Mouse (Mus musculus): ENCODE measurements around the gene Elk3.

The Elk3 gene

DNA sequence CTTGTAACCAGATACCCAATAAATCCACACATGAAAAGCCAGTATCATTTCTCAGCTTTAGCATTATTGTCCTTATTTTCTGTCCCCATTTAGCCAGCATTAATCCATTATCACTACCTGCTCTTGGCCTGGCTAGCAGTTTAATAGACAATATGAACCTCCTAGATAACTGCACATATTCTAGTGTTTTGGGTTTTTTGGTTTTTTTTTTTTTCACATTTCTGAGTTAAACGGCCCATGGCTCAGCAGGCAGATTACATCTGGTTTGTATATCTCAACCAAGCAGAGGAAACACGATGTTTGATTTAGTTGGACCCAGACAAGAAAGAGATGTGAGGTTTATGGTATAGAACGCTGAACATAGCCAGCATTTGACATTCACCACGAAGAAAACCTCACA lies 41.2 kb downstream of the Elk3 start:
- DNase-seq (ENCODE audit: low spot score in 2 of 2), result no peak

DNA sequence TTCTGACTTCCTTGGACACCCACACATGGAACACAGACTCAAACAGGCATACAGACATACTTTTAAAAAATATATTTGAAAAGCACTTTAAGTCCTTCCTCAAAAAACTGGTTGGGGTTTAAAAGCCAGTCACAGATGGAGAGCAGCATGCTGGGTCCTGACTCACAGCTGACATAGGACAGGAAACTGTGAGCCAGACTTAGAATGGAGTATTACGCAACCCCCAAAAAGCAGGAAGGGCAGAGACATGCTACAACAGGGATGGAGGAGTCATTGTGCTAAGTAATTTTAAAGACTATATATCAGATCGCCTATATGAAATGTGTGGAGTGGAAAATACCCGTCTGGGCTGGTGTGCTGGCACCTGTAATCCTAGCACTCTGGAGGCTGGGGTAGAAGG lies 42.6 kb downstream of the Elk3 start:
- no peak for DNase-seq (ENCODE audit: low spot score in 2 of 2)

DNA sequence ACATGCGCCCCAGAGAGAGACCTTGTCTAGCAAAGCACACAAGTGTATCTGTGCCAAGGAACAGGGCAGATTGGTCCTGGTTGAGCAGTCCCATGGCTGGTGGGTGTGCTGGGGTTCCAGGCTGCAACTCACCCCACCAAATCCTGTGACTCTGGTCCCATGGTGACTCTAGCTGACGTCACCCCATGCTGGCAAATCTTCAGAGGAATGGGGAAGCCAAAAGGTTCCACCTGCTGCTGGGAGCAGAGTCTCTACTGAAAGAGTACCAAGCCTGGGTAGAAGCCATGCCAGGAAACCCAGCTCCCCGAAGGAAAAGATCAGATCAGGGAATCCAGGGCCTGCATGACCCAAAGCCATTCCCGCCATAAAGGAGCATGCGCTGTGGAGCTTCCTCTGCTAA lies 43.4 kb downstream of the Elk3 start:
- no peak for DNase-seq (ENCODE audit: low spot score in 2 of 2)

DNA sequence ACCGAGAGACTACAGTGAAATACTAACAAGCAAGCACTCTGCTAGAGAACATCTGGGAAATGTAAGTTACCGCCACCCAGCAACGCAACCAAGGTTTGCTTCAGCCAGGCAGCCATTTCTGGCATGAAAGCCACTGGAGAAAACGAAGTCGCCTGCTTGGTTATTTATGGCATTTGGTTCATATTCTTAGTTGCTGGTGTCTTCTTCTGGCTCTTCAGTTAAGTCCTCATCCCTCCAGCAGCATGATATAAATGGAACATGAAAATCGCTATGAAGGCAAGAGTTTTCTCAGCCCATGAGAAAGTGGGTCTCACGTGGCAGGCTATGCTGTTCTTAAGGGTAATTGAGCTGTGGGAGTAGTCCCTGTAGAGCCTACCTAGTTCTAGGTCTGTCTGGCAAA lies 44.4 kb downstream of the Elk3 start:
- no peak for DNase-seq (ENCODE audit: low spot score in 2 of 2)

DNA sequence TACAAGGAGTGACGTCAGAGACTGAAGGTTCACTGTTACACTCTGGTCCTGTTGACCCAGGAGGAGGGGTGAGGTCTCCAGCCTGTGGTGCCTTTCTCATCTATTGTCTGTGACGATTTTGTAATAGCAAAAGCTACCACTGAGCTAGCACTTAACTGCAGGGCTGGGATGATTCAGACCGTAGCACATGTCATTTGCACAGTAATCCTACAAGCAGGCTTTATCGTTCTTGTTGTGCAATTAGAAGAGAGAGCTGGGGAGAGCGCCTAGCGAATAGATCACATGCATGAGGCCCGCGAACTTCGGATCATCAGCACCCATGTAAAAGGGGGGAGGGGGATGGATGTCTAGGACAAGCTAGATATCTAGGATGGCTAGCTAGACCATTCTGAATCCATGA lies 45.1 kb downstream of the Elk3 start:
- DNase-seq (ENCODE audit: low spot score in 2 of 2), result no peak

DNA sequence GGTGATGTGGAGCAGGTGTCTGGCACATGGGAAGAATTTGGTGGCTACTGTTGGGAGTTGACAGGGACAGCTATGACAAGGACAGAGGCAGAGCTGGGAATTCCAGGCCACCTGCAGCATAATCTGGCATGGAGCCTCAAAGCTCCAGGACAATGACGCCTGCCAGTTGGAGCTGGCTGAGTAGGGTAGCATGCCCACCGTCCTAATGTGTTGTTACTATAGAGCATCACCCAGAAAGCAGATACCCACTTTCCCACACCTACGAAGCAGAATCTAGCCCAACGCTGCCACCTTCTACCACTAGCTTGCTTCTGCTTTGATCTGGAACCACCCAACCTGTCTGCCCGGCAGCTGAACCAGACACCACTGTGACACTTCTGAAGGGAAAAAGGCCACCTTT lies 46.9 kb downstream of the Elk3 start:
- no peak for DNase-seq (ENCODE audit: low spot score in 2 of 2)

DNA sequence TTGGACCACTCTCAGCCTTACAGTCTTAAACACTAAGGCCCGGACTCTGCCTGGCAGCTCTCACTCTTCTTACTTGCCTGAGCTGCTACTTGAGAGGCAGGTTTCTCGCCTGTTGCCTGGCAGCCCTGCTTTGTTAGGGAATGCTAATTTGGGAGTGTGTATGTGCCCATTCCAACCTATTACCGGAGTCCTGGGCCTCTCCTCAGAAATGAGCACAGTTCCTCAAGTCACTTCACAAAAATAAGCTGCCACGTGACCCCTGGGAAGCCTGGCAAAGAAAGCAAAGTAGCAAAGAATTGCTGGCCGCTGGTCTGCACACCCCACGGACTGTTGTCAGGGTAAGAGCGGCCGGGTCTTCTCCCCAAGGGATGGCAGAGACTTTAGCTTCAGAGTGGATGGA lies 47.5 kb downstream of the Elk3 start:
- DNase-seq (ENCODE audit: low spot score in 2 of 2), result no peak

DNA sequence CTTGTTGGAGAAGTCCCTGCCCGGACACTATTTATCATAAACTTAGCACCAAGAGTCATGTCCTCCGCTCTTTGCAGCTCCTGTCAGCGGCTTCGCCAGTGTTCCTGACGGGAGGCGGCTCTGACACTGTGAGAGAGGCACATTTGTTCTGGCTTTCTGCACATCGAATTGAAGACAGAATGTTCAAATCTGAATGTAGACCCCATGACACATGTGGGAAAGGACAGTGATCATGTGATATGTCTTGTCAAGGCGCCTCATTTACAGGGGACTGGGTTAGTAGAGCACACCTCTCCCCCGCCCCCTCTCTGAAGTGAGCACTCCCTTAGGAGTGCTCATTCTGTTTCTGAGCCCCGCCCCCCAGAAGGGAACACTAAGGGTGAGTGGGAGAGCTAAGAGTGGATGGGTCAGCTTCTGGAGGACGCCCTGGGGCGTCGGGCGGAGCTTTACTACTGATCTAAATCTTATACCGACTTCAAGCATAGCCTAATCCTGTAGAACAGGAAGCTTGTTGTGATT lies 48.9 kb downstream of the Elk3 start:
- DNase-seq (ENCODE audit: low spot score in 2 of 2), result no peak

DNA sequence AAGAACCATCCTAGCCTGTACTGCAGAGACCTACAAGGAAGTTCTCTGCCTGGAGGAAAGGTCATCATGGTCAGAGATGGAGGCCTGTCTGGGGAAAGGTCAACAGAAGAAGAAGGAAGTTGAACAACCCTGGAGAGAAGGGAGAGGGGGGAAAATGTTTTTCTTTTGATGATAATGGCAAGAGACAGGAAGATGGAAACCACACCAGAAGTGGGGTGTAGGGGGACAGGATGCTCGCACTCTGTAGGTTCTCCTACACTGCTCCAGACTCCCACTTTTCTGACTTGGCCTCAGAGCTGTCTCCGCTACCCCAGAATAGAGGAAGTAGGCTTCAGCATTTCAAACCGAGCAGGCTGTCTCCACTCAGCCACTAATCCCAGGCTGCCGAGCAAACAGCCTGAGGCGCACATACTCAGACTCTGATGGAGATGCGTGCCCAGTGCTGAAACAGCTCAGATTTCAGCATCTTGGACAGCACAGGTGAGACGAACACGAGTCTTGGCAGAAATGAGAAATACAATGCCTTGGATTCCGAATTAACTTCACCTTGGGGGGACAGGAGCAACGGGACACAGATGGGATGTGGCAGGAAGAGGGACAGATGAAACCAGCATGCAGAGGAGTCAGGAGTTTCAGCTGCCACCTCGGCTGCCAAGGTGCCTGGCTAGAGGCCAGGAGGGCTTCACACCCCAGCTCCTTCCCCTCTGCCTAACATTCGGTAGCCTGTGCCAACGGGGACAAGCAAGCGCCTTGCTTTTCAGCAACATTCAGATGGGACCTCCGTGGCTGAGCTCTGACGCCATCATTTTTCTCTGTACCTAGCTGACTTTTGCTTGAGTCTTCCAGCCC lies 49.6 kb downstream of the Elk3 start:
- no peak for DNase-seq (ENCODE audit: low spot score in 2 of 2)

DNA sequence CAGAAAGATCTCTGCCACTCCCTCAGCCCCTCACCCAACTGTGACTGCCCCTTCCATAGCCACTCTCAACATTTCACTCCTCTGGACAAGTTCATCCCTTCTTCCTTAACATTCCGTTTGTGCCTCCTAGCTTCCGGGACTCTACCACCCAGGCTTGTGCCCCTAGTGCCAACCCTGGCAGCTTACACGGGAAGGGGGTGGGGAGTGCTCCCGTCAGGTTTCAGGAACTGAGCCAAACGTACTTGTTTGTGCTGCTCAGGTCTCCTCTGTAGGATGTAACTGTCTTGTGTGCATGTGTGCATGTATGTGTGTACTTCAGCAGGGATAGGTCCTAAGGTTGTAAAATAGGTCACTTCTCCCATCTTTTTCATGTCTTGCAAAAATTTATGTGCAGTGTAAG lies 51.1 kb downstream of the Elk3 start:
- DNase-seq (ENCODE audit: low spot score in 2 of 2), result no peak

DNA sequence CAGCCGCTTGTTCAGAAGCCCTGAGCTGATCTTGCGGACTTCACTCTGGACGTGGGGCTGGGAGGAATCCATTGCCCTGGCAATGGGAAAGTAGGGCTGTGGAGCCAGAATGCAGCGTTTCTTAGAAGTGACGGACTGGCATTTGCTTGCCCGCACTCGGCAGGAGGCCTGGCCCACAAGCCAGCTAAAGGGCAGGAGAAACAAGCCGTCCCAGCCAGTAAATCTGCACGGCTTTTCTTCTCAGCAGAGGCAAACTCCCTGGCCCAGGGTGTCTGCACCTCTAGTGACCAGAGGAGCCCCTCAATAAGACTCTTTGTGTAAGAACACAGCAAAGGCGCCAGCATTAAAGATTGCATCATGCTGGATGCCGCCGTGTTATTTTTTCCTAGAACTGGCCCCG lies 55.6 kb downstream of the Elk3 start:
- DNase-seq (ENCODE audit: low spot score in 2 of 2), result no peak

DNA sequence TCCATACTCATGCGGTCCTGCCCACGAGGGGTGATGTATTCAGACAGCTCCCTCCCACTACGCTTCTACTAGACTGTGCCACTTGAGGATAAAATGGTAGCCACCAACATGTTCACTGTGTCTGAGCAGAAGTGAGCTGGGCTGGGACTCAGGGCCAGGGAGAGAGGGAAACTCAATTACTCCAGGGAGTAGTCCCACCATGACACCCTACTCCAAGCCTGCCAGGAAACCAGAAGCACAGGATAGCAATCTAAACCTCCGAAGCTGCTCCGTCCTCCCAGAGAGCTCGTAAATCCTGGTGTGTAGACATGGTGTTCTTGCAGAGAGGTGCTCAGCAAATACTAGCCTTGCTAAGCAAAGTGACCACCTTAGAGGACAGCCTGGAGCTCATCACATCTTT lies 57.8 kb downstream of the Elk3 start:
- no peak for DNase-seq (ENCODE audit: low spot score in 2 of 2)

DNA sequence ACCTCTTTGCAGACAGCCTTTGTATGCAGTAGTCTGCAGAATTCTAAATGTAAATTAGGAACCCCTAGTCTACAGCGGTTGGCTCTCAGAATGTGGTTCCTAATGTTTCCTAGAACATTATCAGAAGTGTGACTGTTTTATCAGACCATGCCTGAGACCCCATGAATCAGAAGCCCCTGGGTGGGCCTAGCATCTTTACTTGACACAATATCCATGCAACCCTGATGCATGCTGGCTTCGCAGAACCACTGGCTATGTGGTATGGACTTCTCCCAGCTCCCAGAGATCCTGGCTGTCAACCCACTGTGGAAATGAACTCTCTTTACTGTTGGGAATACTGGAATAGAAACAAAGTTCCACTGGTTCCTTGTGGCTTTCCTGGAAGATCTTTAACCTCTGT lies 58.3 kb downstream of the Elk3 start:
- DNase-seq (ENCODE audit: low spot score in 2 of 2), result no peak

DNA sequence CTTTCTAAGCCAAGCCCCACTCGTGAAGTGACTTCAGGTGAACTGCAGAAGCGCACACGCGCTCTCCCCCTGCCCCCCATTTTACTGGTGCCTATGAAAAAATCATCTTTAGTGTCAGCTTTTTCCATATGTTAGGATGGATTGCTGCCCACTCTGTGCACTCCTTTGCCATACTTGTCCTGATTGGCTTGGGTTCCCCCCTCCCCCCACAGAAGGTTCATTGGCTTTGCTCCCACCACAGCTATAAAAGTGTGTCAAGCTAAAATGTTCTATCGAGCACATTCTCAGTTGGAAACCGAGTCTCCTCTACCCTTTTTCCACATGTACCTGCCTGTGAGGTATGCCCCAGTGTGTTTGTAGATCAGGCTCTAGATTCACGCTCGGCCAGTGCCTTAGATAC lies 59.5 kb downstream of the Elk3 start:
- DNase-seq (ENCODE audit: low spot score in 2 of 2), result no peak

DNA sequence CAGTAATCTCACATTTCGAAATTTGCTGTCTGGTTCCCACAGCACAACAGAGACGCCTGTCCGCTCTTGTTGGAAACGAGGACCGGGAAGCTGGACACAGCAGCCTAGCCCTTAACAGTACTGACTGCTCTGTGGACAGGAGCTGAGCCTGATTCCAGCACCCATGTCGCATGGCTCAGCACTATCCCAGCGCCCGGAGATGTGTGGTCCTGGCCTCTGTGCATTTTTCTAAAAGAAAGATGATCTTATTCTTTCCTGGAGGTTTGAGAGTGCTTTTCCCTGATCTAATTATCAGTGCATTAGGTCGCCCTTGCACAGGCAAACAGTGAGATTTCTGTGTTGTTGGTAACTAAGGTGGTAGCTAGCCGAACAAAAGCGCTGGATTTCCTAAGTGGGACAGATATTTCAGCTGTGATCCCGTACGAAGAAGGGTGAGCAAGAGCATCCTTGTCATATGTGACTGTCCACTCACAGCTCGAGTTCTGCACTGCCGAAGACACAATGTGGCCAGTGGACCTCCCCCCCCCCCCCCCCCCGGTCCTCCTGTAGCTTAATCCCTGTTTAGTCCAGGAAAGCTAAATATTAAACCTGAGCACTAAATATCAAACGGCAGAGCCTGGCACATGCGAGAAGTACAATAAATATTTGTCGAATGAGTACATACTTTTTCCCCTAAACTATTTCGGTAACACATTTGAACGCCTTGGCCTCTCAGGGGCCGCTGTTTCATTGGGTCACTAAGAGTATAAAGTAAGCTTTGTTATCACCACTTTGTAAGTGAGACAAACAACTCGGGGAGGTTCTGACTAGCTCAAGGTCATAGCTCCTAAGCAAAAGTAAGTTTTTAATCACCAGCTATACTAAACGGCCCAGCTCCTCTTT lies 60.3 kb downstream of the Elk3 start:
- no peak for DNase-seq (ENCODE audit: low spot score in 2 of 2)

DNA sequence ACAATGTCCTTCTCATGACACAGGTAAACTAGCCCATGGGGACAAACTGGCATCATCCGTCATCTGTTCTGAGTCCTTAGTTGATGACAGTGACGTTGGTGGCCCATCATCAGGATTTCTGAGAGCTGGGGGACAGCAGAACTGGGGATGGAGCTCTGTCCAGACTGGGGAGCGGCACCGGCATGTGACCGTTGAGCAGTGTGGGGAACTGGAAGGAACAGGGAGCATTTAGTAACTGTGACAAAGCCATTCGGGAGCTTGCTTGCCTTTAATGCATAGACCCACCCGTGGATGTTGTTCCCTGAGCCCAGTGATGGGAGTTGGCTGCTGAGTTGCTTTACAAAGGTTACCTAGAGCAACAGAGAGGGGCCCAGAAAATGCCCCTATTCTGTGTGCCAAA lies 61.0 kb downstream of the Elk3 start:
- DNase-seq (ENCODE audit: low spot score in 2 of 2), result no peak

DNA sequence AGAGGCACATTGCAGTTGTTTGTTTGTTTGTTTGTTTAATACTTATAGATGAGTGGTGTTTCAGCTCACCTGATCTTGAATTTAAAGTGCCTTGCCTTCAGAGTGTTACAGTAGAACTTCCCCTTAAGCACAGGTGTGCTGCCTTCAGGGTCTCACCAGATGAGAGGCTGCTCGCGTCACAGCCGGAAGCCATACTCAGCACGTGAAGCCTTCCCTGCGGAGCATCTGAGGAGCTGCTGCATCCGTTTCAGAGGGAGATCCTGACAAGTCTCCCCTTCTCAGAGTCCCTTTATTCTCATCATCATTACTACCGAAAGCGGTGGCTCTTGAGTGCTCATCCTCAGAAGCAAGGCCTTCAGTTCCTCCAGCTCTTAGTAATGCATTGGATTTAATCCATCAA lies 62.5 kb downstream of the Elk3 start:
- DNase-seq (ENCODE audit: low spot score in 2 of 2), result no peak

DNA sequence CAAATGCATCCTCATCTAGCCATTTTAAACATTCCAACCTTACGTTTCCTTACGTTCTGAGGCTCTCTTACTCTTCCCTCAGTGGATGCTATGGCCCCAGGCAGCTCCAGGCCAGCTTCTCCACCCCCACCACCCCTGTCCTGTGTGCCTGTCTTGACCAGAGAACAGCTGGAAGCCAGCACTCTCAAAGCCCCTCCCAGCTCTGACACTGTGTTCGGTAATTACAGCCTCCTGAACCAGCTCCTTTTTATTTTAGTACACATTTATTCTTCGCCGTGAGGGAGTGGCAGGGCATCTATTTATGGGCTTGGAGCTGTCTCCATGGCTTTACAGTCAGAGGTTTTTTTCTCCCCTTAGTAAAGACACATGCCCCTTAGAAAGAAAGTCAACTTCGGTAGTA lies 63.0 kb downstream of the Elk3 start:
- no peak for DNase-seq (ENCODE audit: low spot score in 2 of 2)

DNA sequence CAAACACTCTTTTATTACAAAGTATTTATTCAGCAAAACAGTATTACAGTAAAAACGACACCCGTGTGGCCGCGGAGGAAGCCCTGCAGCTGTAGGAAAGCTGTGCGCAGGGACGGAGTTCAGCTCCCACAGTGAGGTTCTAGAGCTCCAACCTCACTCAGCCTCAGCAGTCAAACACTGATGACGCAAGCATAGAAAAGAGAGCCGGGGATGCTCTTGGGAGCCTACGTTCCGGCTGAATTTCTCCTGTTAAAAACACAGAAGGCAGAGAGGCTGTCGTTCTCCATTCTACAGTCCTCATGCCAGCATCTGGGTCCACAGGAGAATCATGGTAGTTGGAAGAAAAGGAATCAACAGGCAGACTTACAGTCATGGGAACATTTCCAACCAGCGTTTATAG lies 63.5 kb downstream of the Elk3 start:
- no peak for DNase-seq (ENCODE audit: low spot score in 2 of 2)

DNA sequence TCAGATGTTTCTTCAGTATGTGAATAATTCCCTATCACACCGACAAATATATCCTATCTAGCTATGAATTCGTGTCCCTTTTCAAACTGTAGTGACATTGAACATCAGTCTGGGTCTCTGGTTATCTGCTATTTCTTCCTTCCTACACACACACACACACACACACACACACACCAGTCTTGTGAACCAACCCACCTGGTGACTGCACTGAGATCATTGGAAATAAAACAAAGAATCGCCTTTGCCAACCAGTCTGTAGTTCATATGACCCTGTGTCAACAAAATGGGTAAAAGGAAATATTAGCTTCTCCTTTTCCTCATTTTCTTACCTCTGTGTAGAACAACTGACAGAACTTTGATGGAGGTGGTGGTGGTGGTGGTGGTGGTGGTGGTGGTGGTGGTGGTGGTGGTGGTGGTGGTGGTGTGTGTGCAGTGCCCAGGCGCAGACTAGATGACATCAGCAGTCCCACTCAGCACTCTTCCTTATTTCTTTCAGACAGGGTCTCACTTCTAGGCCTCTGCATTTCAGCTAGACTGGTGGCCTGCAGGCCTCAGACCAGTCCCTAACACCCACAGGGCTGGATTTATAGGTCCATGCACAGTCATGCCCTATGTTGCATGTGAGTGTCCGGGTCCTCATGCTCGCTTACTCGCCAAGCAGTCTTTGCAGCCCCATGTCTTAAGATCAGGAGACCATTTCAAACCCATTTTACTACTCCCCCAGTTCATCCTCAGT lies 64.6 kb downstream of the Elk3 start:
- DNase-seq (ENCODE audit: low spot score in 2 of 2), result no peak

DNA sequence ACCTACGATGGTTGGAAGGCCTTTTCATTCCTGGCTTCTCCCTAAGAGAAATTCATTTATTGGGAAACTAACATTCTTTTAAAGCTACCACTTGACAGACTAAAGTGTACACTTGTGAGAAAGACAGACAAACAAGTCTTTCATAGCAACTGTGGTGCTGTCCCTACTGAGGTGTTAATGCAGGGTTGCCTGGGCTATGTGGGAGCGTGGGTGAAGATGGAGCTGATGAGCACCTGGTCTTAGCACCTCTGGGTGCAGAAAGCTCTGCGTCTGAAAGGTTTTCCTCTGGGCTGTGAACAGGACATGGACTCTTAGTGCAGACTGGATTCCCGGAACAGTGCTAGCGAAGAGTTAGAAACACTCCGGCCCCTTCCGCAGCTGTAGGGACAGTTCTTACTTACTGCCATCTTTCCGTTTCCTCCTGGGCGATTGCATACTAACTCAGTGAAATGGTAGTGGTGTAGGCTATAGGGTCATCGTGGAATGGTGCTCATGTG lies 66.7 kb downstream of the Elk3 start:
- peak in 1 of 2 experiments; percentile 3 for DNase-seq (ENCODE audit: low spot score in 2 of 2)

DNA sequence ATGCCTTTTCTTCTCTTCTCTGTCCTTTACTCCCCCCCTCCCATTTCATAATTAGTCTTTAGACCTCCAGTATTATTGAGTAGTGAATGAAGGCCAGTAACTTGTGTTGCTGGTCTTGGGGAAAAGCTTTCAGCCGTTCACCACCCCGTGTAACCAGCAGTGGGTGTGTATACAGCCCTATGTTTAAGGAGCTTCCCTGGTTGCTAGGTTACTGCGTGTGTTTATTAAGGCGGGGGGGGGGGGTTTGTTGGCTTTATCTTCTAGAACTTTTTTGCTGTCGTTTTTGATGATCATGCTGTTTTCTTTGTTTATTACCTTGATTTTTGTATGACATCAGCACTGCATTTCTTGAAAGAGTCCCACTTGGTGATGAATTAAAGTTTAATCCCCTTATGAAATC lies 68.1 kb downstream of the Elk3 start:
- no peak for DNase-seq (ENCODE audit: low spot score in 2 of 2)

All from spleen, postnatal 10 days (tissue).